Mouse (Mus musculus) liver, adult 2 months (tissue): ENCODE data around the gene Pip5k1b.

Source experiments
- CTCF ChIP-seq: fragments of 200-500 bp; IDR thresholded peaks from 2 replicates; pipeline ENCODE4 v1.5.1; 2011; ENCODE audit warnings: low read depth, low read length, control low read depth
- POLR2A ChIP-seq: fragments of 200-500 bp; IDR thresholded peaks from 2 replicates; pipeline ENCODE4 v1.6.1; 2011; ENCODE audit warnings: low read length, control low read depth; ENCODE audit not compliant: insufficient read depth; ENCODE audit errors: extremely low read depth

GRCm38 (mm10) chr19:24417659-24418004 is 138.0 kb downstream of the Pip5k1b start:
- TF ChIP-seq CTCF = no peak
- no peak for TF ChIP-seq POLR2A
